23 mouse cellular contexts compared by ENCODE assay signal in the genomic region with DNA sequence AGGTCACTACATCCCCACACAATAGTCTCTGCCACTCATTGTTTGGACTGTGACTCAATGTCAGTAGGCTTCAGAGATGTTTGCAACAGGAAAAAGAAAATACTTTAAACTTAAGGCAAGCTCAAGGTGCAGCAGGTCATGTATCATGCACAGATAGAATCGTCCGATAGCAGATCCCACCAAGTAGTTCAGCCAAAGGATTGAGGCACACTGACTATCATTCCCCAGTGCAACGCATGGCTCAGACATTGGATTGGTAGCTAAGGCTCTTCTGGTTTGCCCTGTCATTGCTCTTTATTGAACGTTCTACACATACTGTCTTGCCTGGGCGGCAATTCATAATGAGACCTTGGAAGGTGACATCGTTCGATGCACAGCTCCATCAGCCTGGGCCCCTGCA. TPM values are rescaled to one million over a fixed set of nuclear protein-coding genes. Genes with fewer than 3 reads are reported as not detected.
DNase-seq lines count a peak whose midpoint lies in the region; ATAC-seq and TF ChIP-seq lines count a peak whose summit lies in the region.
"Had no signal": no experiment of that assay in that cellular context is flagged by ENCODE, and none has a peak within 500 bp of the region (broad histone marks: within the 10 kb centered on the region; RNA-seq: fewer than 3 reads in every experiment).

No protein-coding gene starts in this region.

- 53% methylated on average over 7 of the region's 7 CpGs for WGBS in forebrain, embryonic 13.5 days
- WGBS in forebrain, postnatal 0 days: 46% methylated on average over 7 of the region's 7 CpGs
- 56% methylated on average over 7 of the region's 7 CpGs for WGBS in neural tube, embryonic 11.5 days
- 40% methylated on average over 7 of the region's 7 CpGs for WGBS in midbrain, embryonic 16.5 days
- 46% methylated on average over 7 of the region's 7 CpGs for WGBS in forebrain, embryonic 12.5 days

- no peak for ATAC-seq in forebrain, embryonic 13.5 days
- no peak for ATAC-seq in forebrain, postnatal 0 days
- 0 out of 2 replicates have a peak, but pooled peaks have one; percentile 0 for ATAC-seq in neural tube, embryonic 11.5 days (ENCODE audit: insufficient read depth, low FRiP score, low TSS enrichment)
- no peak for ATAC-seq in midbrain, embryonic 16.5 days
- no peak for ATAC-seq in forebrain, embryonic 12.5 days (ENCODE audit: low FRiP score)
- ATAC-seq: liver, postnatal 0 days; lung, postnatal 0 days had no signal

- no peak for TF ChIP-seq CTCF in forebrain, postnatal 0 days (IDR thresholded peaks at IDR 0.05; ENCODE audit: low read depth)

- peaks cover 33% of the 10 kb centered on the region for H3K27me3 ChIP-seq in forebrain, embryonic 13.5 days
- H3K27me3 ChIP-seq in forebrain, postnatal 0 days (ENCODE audit: insufficient read depth, low read length): no peaks in the 10 kb centered on the region
- no peaks in the 10 kb centered on the region for H3K27me3 ChIP-seq in neural tube, embryonic 11.5 days (ENCODE audit: control insufficient read depth, insufficient read depth, low read length)
- peaks cover 16% of the 10 kb centered on the region for H3K27me3 ChIP-seq in midbrain, embryonic 16.5 days (ENCODE audit: control insufficient read depth, insufficient read depth, low read depth, low read length)
- peaks cover 37% of the 10 kb centered on the region for H3K27me3 ChIP-seq in forebrain, embryonic 12.5 days

- H3K36me3 ChIP-seq in forebrain, embryonic 13.5 days (ENCODE audit: poor library complexity, severe bottlenecking): no peaks in the 10 kb centered on the region
- no peaks in the 10 kb centered on the region for H3K36me3 ChIP-seq in forebrain, postnatal 0 days (ENCODE audit: insufficient read depth)
- no peaks in the 10 kb centered on the region for H3K36me3 ChIP-seq in neural tube, embryonic 11.5 days (ENCODE audit: control insufficient read depth, insufficient read depth, low read length)
- no peaks in the 10 kb centered on the region for H3K36me3 ChIP-seq in midbrain, embryonic 16.5 days (ENCODE audit: control insufficient read depth, insufficient read depth, low read length)
- H3K36me3 ChIP-seq in forebrain, embryonic 12.5 days (replicated peaks): no peaks in the 10 kb centered on the region
- H3K36me3 ChIP-seq: embryonic facial prominence, embryonic 10.5 days; heart, embryonic 15.5 days; limb, embryonic 12.5 days had no signal

- no peak overlapping the region for H3K4me3 ChIP-seq in forebrain, embryonic 13.5 days
- H3K4me3 ChIP-seq in forebrain, postnatal 0 days (ENCODE audit: low read depth, low read length): no peak overlapping the region
- no peak overlapping the region for H3K4me3 ChIP-seq in neural tube, embryonic 11.5 days (ENCODE audit: low read depth, low read length)
- no peak overlapping the region for H3K4me3 ChIP-seq in midbrain, embryonic 16.5 days (ENCODE audit: low read depth, low read length)
- H3K4me3 ChIP-seq in forebrain, embryonic 12.5 days (replicated peaks): no peak overlapping the region
- H3K4me3 ChIP-seq: embryonic facial prominence, embryonic 10.5 days; heart, embryonic 15.5 days; limb, embryonic 12.5 days had no signal

- H3K9me3 ChIP-seq in forebrain, embryonic 13.5 days (replicated peaks): no peaks in the 10 kb centered on the region
- H3K9me3 ChIP-seq in forebrain, postnatal 0 days (ENCODE audit: low read length): no peaks in the 10 kb centered on the region
- H3K9me3 ChIP-seq in neural tube, embryonic 11.5 days (ENCODE audit: control insufficient read depth, low read length): no peaks in the 10 kb centered on the region
- no peaks in the 10 kb centered on the region for H3K9me3 ChIP-seq in midbrain, embryonic 16.5 days (replicated peaks; ENCODE audit: control insufficient read depth, low read length, poor library complexity, severe bottlenecking)
- H3K9me3 ChIP-seq in forebrain, embryonic 12.5 days: no peaks in the 10 kb centered on the region
- H3K9me3 ChIP-seq: embryonic facial prominence, embryonic 10.5 days; heart, embryonic 15.5 days; limb, embryonic 12.5 days had no signal

- H3K4me2 ChIP-seq in forebrain, embryonic 13.5 days: peak overlapping the region; percentile 29; the same call in 1 of the 2 replicates
- no peak overlapping the region for H3K4me2 ChIP-seq in forebrain, postnatal 0 days (ENCODE audit: low read depth)
- H3K4me2 ChIP-seq in neural tube, embryonic 11.5 days (ENCODE audit: low read depth): no peak overlapping the region
- no peak overlapping the region for H3K4me2 ChIP-seq in midbrain, embryonic 16.5 days (ENCODE audit: low read length)
- H3K4me2 ChIP-seq in forebrain, embryonic 12.5 days: no peak overlapping the region
- H3K4me2 ChIP-seq: heart, embryonic 15.5 days; limb, embryonic 12.5 days; liver, embryonic 11.5 days had no signal

- H3K4me1 ChIP-seq in forebrain, embryonic 13.5 days: peaks cover 19% of the 10 kb centered on the region
- no peaks in the 10 kb centered on the region for H3K4me1 ChIP-seq in forebrain, postnatal 0 days (ENCODE audit: insufficient read depth)
- peaks cover 11% of the 10 kb centered on the region; the same call in 1 of the 2 replicates for H3K4me1 ChIP-seq in neural tube, embryonic 11.5 days (ENCODE audit: control insufficient read depth, insufficient read depth, low read length)
- H3K4me1 ChIP-seq in midbrain, embryonic 16.5 days (ENCODE audit: control insufficient read depth, insufficient read depth, low read length): peaks cover 21% of the 10 kb centered on the region
- H3K4me1 ChIP-seq in forebrain, embryonic 12.5 days: peaks cover 25% of the 10 kb centered on the region

- no peak overlapping the region for H3K27ac ChIP-seq in forebrain, embryonic 13.5 days
- H3K27ac ChIP-seq in forebrain, postnatal 0 days (ENCODE audit: low read depth, low read length): no peak overlapping the region
- H3K27ac ChIP-seq in neural tube, embryonic 11.5 days (ENCODE audit: low read depth, low read length): no peak overlapping the region
- no peak overlapping the region for H3K27ac ChIP-seq in midbrain, embryonic 16.5 days (ENCODE audit: low read length)
- H3K27ac ChIP-seq in forebrain, embryonic 12.5 days: no peak overlapping the region
- H3K27ac ChIP-seq: embryonic facial prominence, embryonic 10.5 days; heart, embryonic 15.5 days; kidney, postnatal 0 days; limb, embryonic 12.5 days had no signal

- H3K9ac ChIP-seq in forebrain, embryonic 13.5 days: no peak overlapping the region
- H3K9ac ChIP-seq in forebrain, postnatal 0 days: no peak overlapping the region; the same call in 1 of the 2 replicates
- H3K9ac ChIP-seq in neural tube, embryonic 11.5 days (ENCODE audit: low read length): no peak overlapping the region
- H3K9ac ChIP-seq in midbrain, embryonic 16.5 days (ENCODE audit: low read depth, low read length): 0 out of 2 replicates have a peak overlapping the region, but pooled peaks have one; percentile 22
- no peak overlapping the region for H3K9ac ChIP-seq in forebrain, embryonic 12.5 days
- H3K9ac ChIP-seq: heart, embryonic 15.5 days; limb, embryonic 12.5 days; liver, postnatal 0 days had no signal

- no peak for DNase-seq in forebrain, postnatal 0 days
- DNase-seq in neural tube, embryonic 11.5 days (ENCODE audit: low spot score): no peak
- DNase-seq in neural tube, embryonic 10.5 days (ENCODE audit: extremely low spot score, low spot score): no peak
- DNase-seq in cerebellum, postnatal 36 days: no peak
- DNase-seq: adrenal gland, postnatal 36 days; cerebellum, adult 9-10 months; gastrocnemius, postnatal 36 days; heart, postnatal 36 days; kidney, adult 2 months; liver, postnatal 0 days; right cerebral cortex, adult 18-20 months; right cerebral cortex, postnatal 4 days; thymus, postnatal 25 days had no signal

RNA-seq across cellular contexts. Expression of a gene that starts 9.6 kb away (rescaled TPM):
- 5.7 and 7.0 TPM in 2 replicates for polyA plus RNA-seq in forebrain, embryonic 13.5 days (2015; fragmentation: Nextera tagmentation; extraction: Ambion mirVana)
- 4.5 and 4.8 TPM in 2 replicates for total RNA-seq in forebrain, postnatal 0 days (2014; rRNA removed)
- polyA plus RNA-seq in forebrain, postnatal 0 days (2015; fragmentation: Nextera tagmentation; extraction: Ambion mirVana): 2.9 and 3.8 TPM in 2 replicates
- polyA plus RNA-seq in neural tube, embryonic 11.5 days (2014; fragmentation: Nextera tagmentation; extraction: Ambion mirVana): 6.2 and 6.9 TPM in 2 replicates
- 6.2 and 6.5 TPM in 2 replicates for polyA plus RNA-seq in midbrain, embryonic 16.5 days (2015; fragmentation: Nextera tagmentation; extraction: Ambion mirVana)
- 6.0 and 7.0 TPM in 2 replicates for polyA plus RNA-seq in forebrain, embryonic 12.5 days (2016; fragmentation: Nextera tagmentation; extraction: Ambion mirVana)
- total RNA-seq: monocyte, adult 5-6 weeks had no signal
